Mouse (Mus musculus): Measurements from ENCODE around the gene Pdia6.

Gene Pdia6

DNA sequence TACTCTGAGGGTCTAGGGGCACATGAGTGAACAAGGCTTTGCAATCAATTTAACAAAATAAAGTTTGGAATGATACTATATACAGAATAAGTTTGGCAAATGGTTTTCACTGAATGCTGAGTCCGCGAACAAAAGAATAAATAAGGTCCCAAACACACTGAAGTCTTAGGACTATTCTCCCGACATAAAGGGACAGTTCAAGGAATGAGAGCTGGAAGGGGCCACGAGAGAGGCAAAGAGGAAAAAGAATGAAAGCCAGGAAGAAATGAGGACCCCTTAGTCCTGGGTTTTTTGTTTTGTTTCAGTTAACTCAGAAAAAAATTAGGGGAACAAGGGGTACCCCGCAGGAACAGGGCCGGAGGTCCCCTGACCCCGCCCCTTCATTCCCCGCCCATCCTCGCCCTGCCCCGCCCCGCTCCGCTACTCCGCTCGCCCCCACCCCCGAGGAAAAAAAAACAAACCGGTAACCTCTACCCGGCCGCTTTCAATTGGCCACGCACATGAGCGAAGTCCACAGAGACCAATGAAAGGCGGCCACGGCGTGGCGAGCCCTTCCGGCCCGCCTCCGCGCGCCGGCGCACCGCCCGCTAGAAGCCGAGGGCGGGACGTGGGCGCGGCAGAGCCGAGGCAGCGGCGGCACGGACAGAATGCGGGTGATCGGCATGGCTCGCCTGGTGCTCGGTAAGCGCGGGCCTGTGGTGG, at the start of gene Pdia6:
Gene Pdia6 (plus strand): TSS at position 575 of the 702 bp plus-strand sequence.
- DNase-seq (ENCODE audit: low spot score in 2 of 2), result peak; percentile 83 to 88

DNA sequence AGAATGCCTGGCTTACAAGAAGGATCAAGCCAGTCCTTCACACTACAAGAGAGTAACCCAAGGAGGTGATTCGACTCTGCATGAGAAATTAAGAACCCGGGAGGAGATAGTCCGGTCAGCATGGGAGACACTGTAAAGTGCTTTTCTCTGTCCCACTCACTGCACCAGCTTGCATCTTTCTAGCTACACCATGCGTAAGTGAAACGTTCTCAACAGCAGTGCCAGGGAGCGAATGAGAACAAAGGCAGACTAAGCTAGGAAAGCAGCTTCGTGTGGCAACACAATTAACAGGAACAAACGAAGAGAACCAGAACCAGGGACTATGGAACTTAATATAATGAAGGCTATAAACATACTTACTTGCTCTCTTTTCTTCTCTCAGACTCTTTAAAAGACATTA, 48.0 kb upstream of the Pdia6 start:
- DNase-seq (ENCODE audit: low spot score in 2 of 2), result no peak

- DNase-seq (ENCODE audit: low spot score in 2 of 2), result no peak
These were observed 47.2 kb upstream of the Pdia6 start for GRCm38 (mm10) chr12:17219107-17219506.

DNA sequence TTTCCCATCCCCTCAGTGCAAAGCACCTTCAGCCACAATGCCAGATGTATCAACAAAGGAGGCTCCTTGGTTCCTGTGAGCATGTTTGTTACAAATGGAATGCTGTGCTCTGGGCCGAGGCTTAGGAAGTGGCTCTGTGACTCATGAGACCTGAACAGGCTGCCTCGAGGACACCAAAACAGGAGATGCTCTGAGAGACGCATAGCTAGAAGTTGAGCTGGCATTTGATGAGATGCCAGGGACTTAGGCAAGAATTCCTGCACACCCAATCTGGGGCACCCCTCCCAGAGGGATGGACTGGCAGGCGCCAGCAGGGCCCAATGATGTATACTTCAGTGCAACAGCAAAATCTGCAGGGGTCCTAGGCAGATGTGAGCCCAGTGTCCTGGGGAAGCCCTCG, 45.7 kb upstream of the Pdia6 start:
- no peak for DNase-seq (ENCODE audit: low spot score in 2 of 2)

GRCm38 (mm10) chr12:17221891-17222428, 44.4 kb upstream of the Pdia6 start:
- no peak for DNase-seq (ENCODE audit: low spot score in 2 of 2)

GRCm38 (mm10) chr12:17223050-17223449, 43.3 kb upstream of the Pdia6 start:
- no peak for DNase-seq (ENCODE audit: low spot score in 2 of 2)

DNA sequence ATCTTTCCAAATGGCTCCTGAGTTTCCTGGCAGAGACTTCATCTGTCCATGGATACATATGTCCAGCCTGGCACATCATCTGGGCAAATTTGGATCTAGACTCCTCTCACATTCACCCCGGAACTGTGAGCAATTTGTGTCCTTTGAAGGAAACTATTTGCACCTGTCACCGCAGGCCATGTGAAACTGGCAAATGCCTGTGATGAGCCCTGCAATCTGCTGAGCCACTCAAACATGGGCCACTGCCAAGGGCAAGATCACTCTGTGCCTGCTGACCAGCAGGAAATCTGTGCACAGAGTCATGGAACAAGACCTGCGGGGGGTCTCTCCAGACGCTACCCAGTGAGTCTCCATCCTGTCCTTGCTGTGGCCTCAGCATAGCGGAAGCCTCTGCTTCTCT, 41.3 kb upstream of the Pdia6 start:
- DNase-seq (ENCODE audit: low spot score in 2 of 2), result no peak

GRCm38 (mm10) chr12:17227903-17228302, 38.4 kb upstream of the Pdia6 start:
- DNase-seq (ENCODE audit: low spot score in 2 of 2), result no peak

GRCm38 (mm10) chr12:17230581-17230980, 35.8 kb upstream of the Pdia6 start:
- DNase-seq (ENCODE audit: low spot score in 2 of 2), result no peak

DNA sequence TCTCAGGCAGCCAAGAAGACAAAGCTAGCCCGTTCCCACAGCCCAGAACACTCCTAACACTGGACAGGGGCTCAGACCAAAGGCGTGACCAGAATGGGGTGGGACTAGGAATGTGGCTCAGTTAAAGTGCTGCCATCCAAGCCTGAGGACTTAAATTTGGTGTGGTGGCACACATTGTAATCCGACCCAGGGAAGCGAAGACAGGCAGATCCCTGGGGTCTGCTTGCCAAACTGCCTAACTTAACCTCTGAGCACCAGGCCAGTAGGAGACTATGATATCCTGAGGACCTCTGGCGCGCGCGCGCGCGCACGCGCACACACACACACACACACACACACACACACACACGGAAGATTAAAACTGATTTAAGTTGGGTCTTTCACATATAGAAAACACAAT, 34.8 kb upstream of the Pdia6 start:
- no peak for DNase-seq (ENCODE audit: low spot score in 2 of 2)

GRCm38 (mm10) chr12:17235535-17236313, 30.6 kb upstream of the Pdia6 start:
- DNase-seq (ENCODE audit: low spot score in 2 of 2), result no peak

DNA sequence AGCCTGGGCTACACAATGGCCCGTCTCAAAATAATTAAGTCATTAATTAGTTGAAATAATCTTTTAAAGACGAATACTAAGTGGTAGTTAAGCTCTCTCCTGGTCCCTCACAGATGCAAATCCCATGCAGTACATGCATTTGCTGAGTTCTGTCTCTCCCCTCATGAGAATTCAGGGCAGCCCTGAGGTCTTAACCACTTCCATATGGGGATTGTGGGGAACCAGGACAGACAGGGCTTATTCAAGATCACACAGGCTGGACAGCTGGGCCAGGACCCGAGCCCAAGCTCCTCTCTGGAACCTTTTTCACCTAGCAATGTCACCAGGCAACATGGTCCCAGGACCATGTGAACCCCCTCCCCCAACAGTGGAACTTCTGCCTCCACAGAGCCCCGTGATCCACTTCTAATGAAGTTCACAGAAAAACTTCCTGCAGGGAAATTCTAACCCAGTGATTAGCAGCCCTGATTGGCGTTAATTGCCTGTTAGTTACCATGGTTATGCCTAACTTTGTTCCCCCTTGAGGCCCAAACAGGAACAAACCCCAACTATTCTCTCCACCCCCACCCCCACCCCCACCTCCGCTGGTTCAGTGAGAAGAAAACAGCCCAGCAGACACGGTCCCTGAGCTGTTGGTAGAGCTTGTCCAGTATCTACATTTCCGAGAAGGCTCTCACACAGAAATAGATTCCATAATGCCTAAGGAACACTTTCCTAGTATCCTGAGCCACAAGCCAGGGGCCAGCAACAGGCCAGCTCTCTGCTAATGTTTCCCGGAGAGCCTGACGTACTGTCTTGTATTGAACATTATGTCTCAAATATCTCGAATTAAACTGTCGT, 27.5 kb upstream of the Pdia6 start:
- DNase-seq (ENCODE audit: low spot score in 2 of 2), result no peak

DNA sequence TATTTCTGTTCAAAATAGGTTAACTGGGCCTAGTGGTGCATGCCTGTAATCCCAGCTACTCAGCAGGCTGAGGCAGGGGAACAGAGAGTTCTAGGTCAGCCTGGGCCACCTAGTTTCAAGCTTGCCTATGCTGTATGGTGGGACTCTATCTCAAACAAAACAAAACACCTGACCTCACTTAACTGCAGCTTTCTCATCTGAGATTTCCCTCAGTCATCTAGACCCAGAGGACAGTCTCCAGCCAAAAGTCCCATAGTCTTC, 27.0 kb upstream of the Pdia6 start:
- no peak for DNase-seq (ENCODE audit: low spot score in 2 of 2)

DNA sequence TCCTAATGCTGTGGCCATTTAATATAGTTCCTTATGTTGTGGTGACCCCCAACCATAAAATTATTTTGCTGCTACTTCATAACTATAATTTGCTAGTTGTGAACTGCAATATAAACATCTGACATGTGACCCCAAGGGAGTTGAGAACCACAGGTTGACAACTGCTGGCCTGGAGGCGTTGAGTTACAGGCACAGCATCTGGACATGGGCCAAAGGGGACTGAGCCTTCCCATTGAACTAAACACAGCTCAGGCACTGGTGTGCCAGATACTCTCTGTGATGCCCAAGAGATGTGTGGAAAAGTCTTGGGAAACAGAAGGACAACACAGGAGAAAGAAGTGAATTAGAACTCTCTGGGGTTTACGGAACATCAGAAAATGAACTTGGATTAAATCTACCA, 25.3 kb upstream of the Pdia6 start:
- no peak for DNase-seq (ENCODE audit: low spot score in 2 of 2)

- DNase-seq (ENCODE audit: low spot score in 2 of 2), result no peak
These were observed 24.7 kb upstream of the Pdia6 start for GRCm38 (mm10) chr12:17241614-17242013.

- DNase-seq (ENCODE audit: low spot score in 2 of 2), result no peak
These were observed 24.3 kb upstream of the Pdia6 start for GRCm38 (mm10) chr12:17242041-17242440.

GRCm38 (mm10) chr12:17250962-17251361, 15.4 kb upstream of the Pdia6 start:
- no peak for DNase-seq (ENCODE audit: low spot score in 2 of 2)

GRCm38 (mm10) chr12:17253069-17253468, 13.3 kb upstream of the Pdia6 start:
- DNase-seq (ENCODE audit: low spot score in 2 of 2), result peak in 1 of 2 experiments; percentile 48

DNA sequence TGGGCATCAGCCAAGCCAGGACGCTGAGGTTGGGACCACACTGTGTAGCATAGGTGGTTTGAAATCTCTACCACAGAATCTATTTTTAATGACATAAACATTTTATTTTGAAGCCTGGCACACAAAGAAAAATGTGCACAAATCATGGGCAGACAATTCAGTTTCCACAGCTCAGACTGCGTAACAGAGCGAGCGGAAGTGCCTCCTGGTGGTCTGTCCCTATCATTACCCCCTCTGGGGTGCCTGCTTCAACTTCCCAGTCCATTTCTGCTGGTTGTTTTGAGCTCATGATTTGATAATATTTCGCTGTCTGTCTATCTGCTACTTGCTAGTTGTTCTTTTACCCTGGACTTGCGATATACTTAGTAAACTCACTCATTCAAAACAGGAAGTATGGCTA, 10.7 kb upstream of the Pdia6 start:
- DNase-seq (ENCODE audit: low spot score in 2 of 2), result no peak

DNA sequence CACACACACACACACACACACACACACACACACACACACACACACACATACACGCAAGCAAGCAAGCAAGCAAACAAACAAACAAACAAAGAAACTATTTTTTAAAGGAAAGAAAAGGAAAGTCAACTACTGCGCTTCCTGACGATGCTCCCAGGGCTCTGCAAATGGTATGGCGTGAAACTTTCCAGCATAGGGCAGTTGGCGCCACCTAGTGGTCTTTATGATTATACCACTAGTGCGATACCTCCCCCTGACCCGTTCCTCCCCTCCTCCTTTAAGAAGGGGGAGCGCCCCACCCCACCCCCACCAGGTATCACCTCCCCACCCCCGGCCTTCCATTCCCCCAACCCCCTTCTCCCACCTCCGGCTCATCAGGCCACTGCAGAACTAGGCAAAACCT, 9.4 kb upstream of the Pdia6 start:
- peak in 1 of 2 experiments; percentile 31 for DNase-seq (ENCODE audit: low spot score in 2 of 2)

GRCm38 (mm10) chr12:17258431-17258830, 7.9 kb upstream of the Pdia6 start:
- no peak for DNase-seq (ENCODE audit: low spot score in 2 of 2)

GRCm38 (mm10) chr12:17261005-17261404, 5.3 kb upstream of the Pdia6 start:
- no peak for DNase-seq (ENCODE audit: low spot score in 2 of 2)

Measured in spleen, postnatal 14 days (tissue).